Mouse (Mus musculus) frontal cortex, postnatal 36 days (tissue): ENCODE results near the gene 1700028J19Rik.

Experiments
- DNase-seq, 2 experiments: peaks; one replicate each; pipeline ENCODE4 v3.0.0; 2022; ENCODE audit warnings: low spot score in 2 of 2

1700028J19Rik gene

GRCm38 (mm10) chr7:44246055-44246983 is at the start of gene 1700028J19Rik, which contains the start of gene 2410002F23Rik:
Gene 1700028J19Rik, minus strand, starts transcription at chr7:44246695.
Gene 2410002F23Rik, plus strand, starts transcription at chr7:44246722.
- DNase-seq = peak; percentile 92 to 94

DNA sequence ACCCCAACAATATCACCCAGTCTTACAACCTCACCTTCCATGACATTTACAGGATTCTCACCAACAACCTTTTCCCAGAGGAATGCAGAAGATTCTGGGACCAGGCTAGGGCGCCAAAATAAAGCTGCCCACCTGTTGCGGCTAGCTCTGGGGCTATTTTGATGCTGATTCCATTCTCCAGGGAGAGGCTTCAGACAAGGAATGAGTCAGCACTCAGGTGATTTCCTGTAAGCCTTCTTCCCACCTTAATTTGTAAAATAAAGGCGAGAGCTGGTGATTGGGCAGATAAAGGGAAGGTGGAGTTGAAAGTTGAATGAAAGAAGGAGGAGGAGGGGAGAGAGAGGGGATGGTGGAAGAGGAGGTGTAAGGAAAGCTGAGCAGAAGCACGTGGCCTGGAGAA is 44.9 kb upstream of the 1700028J19Rik start:
- DNase-seq = no peak

GRCm38 (mm10) chr7:44290986-44291385 is 44.5 kb upstream of the 1700028J19Rik start:
- no peak for DNase-seq

DNA sequence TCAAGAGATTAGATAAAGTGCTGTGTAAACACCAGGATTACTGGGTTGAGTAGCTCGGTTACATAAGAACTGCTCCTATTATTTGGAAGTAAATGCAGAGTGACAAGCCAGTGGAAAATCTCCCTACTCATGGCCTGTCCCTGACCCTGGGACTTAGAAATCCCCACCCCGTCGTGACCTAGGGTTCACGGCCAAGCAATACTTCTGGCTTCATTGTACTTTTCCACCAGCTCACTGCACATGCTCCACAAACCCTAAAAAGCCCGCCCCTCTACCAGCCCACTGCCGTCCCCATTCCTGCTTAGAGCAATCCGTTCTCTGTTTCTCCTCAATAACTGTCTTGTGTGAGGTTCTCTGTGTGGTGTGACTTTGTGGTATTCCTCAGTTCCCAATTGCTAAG is 41.3 kb upstream of the 1700028J19Rik start:
- DNase-seq = no peak

GRCm38 (mm10) chr7:44281586-44281985 is 35.1 kb upstream of the 1700028J19Rik start:
- no peak for DNase-seq

- no peak for DNase-seq
Measured at GRCm38 (mm10) chr7:44280959-44281358, 34.5 kb upstream of the 1700028J19Rik start.

GRCm38 (mm10) chr7:44277250-44277622 is 30.7 kb upstream of the 1700028J19Rik start:
- DNase-seq = peak; percentile 54 to 71

GRCm38 (mm10) chr7:44276461-44277249 is 30.2 kb upstream of the 1700028J19Rik start:
- DNase-seq = no peak

- no peak for DNase-seq
Measured at GRCm38 (mm10) chr7:44275546-44275945, 29.1 kb upstream of the 1700028J19Rik start.

DNA sequence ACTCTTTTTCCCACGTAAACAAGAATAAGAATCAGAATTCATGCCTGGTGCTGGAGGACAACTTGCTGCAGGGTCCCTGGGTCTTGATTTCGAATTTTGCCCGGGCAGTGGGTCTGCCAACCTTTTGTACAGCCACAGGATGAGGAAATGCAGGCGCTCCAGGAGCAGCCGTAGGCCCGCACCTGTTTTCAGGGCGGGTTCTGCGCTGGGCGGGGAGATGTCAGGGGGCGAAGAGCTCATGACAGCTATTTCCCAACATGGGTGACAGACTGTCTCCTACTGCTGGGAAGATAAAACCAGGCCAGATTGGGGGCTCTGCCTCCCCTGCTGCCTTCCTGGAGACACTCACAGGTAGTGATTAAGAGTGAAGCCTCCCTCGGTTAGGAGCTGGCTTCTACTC is 27.6 kb upstream of the 1700028J19Rik start:
- no peak for DNase-seq

DNA sequence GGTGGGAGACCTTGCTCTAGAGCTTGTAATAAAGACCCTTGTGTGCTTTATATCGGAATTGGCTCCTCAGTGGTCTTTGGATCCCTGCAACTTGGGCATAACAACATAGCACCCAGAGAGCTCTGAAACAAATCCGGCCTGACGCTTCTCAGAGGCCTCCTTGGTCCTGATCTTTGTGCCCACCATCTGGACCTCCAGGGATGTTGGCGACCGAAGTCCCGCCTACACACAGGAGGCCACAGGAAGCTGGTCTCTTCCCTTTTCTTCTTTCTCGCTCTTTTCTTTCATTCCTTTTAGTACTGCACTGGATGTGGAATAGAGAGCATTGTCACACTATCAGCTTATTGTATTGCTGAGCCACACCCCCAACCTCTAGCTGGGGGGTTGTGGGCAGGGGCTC is 27.0 kb upstream of the 1700028J19Rik start:
- DNase-seq = no peak

- DNase-seq = no peak
Measured at GRCm38 (mm10) chr7:44272546-44272945, 26.1 kb upstream of the 1700028J19Rik start.

DNA sequence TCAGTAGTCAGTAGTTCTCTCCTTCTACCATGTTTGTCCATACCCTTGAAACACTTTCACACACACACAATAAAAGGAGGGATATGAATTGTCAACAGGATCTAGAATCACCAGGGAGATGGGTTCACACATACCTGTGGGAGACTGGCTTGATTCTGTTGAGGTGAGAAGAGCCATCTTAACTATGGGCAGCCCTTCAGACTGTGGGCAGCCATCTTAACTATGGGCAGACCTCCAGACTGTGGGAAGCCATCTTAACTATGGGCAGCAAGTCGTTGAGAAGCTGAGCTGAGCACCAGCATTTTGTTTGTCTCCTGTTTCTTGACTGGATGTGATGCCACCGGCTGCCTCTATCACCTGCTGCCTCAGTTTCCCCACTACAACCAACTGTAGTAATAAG is 24.8 kb upstream of the 1700028J19Rik start:
- DNase-seq = no peak

GRCm38 (mm10) chr7:44269397-44269796 is 22.9 kb upstream of the 1700028J19Rik start:
- no peak for DNase-seq

- DNase-seq = no peak
Measured at GRCm38 (mm10) chr7:44268117-44268516, 21.6 kb upstream of the 1700028J19Rik start.

- peak; percentile 99 for DNase-seq
Measured at GRCm38 (mm10) chr7:44262791-44263643, 16.5 kb upstream of the 1700028J19Rik start.

- DNase-seq = no peak
Measured at GRCm38 (mm10) chr7:44261147-44261546, 14.7 kb upstream of the 1700028J19Rik start, which contains the start of gene Gm15517. Gene Gm15517, plus strand, starts transcription at chr7:44261447.

- no peak for DNase-seq
Measured at GRCm38 (mm10) chr7:44260410-44260809, 13.9 kb upstream of the 1700028J19Rik start.

DNA sequence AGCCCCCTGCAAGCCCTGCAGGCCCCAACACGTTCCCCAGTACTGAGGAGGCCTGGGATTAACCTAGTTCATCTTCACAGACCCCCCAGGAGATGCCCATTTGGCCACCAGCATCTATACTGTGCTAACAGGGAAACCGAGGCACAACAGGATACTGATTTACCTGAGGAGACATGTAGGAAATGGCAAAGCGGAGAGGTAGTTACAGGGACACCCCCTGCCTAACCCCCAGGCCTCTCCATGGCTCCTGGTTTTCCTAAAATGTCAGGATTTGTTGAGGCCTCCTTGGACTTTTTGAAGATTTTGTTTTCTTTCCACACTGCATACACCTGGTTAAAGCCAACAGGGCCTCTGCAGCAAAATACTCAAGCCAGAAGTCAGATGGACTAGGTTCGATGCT is 10.8 kb upstream of the 1700028J19Rik start, which contains the start of gene Acp4:
Gene Acp4, minus strand, starts transcription at position 101 of the 400 bp plus-strand sequence.
- no peak for DNase-seq

DNA sequence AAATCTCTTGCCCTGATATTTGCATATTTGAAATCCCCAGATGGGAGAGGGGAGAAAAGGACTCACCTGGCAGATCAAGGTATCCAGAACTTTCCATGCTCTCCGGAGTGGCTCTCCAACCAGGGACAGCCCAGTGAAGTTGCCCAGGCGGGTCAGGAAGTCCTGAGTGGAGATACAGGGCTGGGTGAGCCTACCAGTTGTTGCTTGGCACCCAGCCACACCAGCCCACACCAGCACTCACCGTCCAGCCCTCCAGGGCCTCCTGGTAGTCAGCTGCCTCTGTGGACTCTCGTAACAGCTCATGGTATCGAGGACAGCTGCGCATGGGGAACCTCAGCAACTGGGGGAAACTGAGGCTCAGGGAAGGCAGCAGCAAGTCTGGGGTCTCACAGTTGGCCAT is 8.4 kb upstream of the 1700028J19Rik start:
- no peak for DNase-seq

DNA sequence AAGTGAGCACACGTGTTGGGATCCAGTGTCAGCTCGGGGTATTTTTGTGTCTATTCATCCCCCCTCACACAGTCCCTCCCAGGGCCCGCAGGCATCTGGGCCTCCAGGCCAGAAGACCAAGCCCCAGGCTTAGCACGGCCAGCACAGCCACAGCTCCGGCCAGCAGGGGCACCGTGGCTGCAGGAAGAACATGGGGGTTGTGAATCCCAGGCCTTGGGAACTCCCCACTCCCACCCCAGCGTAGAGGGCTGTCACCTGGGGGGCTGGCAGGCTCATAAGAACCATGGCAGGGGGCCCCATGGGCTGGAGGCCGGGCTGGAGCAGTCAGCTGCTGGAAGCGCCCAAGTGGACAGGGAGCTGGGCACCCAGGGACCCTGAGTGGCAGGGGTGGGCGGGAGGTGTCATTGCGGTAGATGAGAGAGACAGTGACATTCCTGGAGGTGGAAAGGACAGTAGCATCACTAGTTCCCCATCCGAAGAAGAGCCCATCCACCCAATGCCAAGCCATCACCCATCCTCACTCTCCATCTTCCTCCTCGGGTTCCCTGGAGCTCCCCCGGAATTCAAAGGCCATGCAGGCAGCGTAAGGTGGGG is 6.6 kb upstream of the 1700028J19Rik start:
- DNase-seq = no peak
